Mouse (Mus musculus) layer of hippocampus, adult 2 months (tissue): Measurements from ENCODE around the gene Obsl1. TPM values are rescaled to one million over a fixed set of nuclear protein-coding genes. Genes with fewer than 3 reads are reported as not detected.

Experiments used
- DNase-seq, 2 experiments: peaks; one replicate each; pipeline ENCODE4 v3.0.0; 2022; ENCODE audit warnings: low spot score in 2 of 2
- H3K27ac ChIP-seq: fragments of 200-600 bp; 2 replicates; pipeline ENCODE4 v1.8.1; 2022
- H3K4me3 ChIP-seq: fragments of 200-600 bp; 2 replicates; pipeline ENCODE4 v1.8.1; 2022; ENCODE audit warnings: mild to moderate bottlenecking
- CTCF ChIP-seq: fragments of 200-600 bp; conservative IDR thresholded peaks from 2 replicates; pipeline ENCODE4 v1.8.1; 2022; ENCODE audit warnings: antibody characterized with exemption, mild to moderate bottlenecking, moderate library complexity
- total RNA-seq, 2 experiments: library from RNA; stranded (reverse); gene quantifications; 2 replicates each; pipeline ENCODE4 v1.2.3; 2021

The Obsl1 gene
- total RNA-seq, 2 experiments from 2014 or later, result 20.6 to 25.9 TPM

DNA sequence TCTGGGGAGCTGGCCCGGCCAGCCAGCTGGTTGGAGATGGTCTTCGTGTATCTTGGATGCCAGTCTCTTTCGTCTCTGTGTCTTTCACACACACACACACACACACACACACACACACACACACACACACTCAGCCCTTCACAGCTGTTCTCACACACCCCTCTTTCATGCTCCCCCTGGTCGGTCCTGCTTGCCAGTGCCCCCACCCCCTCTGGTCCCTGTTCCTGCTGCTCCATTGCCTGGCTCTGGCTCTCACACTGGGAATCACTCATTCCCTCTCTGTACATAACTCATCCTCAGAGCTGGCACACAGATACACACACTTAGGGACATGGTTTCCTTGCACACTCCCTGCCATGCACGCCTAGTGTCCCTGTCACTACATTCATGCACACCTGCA, 54.4 kb downstream of the Obsl1 start:
- no peak for TF ChIP-seq CTCF
- H3K4me3 ChIP-seq, result no peak overlapping the region
- no peak for DNase-seq
- no peak overlapping the region for H3K27ac ChIP-seq

DNA sequence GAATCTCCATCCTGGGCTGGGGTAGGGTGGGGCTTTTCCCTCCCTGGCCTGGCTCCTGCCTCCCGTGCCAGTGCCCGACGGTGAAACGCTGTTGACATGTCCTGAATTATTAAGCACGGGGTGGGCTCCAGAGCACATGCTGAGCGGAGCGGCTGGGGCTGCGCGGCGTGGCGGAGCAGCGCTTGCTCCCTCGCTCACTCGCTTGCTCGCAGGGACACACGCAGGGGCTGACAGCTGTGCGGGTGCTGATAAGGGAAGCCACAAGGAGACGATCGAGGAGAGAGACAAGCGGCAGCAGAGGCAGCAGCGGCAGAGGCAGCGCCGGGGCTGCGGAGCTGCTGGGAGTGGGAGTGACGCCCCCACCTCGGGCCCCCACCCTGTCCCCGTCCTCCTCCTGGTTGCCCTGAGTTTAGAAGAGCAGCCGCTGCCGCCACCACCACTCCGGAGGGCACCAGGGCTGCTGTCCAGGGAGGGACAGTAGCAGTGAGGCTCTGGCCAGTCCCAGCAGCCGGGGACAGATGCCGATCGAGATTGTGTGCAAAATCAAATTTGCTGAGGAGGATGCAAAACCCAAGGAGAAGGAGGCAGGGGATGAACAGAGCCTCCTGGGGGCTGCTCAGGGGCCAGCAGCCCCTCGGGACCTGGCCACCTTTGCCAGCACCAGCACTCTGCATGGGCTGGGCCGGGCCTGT, 55.8 kb downstream of the Obsl1 start, which contains the start of gene Asic4:
Gene Asic4 (plus strand): TSS at position 123 of the 692 bp plus-strand sequence.
- DNase-seq, result no peak
- Histone ChIP-seq H3K27ac (peak within 1 kb of the TSS; percentile 65), H3K4me3 (peak within 1 kb of the TSS; percentile 46)
- no peak for TF ChIP-seq CTCF

DNA sequence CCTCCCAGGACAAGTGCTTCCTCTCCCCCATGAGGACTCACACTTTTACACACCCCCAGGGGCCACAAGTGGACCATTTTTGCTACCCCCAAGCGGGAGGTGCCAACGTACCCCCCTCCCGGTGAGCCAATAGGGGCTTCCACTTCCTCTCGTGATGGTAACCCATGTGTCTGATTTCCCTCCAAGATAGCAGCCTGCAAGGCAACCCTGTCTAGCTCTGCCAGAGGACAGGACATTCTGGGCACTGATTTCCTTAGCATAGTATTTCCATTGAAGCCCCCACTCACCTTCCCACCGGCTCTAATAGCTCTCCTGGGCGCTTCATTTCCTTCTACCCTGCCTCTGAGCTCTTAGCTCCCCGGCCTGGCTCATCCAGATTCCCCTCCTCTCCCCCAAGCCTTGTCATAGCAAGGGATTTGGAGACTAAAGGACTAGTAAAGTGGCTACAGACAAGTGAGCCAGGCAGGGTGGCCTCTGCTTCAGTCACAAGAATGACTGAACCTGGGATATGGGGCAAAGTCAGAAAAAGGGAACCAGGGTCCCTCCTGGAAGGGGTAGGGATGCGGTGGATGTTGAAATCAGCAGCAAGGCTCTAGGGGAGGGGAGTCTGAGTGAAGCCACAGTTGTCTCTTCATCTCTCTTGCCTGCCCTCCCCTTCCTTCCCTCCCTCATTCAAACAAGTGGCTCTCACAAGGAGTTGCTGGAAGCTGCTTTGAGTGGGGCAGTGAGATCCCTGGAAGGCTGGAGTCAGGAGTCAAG, 56.7 kb downstream of the Obsl1 start:
- TF ChIP-seq CTCF, result no peak
- no peak for DNase-seq
- no peak overlapping the region; the same call in 1 of the 2 replicates for H3K4me3 ChIP-seq
- peak overlapping the region; percentile 65; the same call in 1 of the 2 replicates for H3K27ac ChIP-seq

DNA sequence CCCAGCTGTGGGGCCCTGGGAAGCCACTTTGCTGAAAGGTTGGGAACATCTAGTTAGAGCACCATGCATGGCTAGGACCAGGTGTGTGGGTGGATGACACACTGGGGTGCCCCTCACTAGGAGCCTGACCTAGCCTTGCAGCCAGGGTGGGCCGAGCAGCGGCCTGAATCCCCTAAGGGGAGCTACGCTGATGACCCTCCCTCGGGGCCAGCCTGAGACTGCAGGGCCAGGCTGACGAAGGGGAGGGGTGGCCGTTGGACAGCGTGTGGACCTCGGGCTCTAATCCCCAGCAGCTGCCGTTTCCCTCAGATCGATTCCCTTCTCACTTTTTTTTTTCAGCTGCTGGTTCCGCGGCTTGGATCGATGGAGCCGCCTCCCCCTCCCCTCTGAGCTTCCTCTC, 57.3 kb downstream of the Obsl1 start:
- H3K27ac ChIP-seq, result 0 out of 2 replicates have a peak overlapping the region, but pooled peaks have one; percentile 39
- no peak for DNase-seq
- H3K4me3 ChIP-seq, result no peak overlapping the region
- no peak for TF ChIP-seq CTCF

DNA sequence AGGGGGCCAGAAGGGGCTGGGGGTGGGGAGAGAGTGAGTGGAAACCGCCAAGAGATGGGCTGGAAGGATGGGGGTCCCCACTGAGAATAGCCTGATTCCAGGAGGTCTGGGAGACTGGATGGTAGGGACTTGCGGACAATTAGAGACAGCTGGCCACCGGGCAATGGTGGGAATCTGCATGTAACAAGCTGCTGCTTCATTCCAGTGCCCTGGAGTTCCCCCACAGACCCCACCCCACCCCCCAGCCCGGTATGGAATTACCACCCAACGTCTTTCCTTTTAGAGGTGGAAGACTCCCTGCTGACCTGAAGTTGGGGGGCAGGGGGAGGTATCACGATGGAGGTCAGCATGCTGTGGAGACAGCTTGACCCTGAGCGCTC, 58.2 kb downstream of the Obsl1 start:
- Histone ChIP-seq H3K4me3 (no peak overlapping the region), H3K27ac (peak overlapping the region; percentile 23; the same call in 1 of the 2 replicates)
- TF ChIP-seq CTCF, result no peak
- no peak for DNase-seq

DNA sequence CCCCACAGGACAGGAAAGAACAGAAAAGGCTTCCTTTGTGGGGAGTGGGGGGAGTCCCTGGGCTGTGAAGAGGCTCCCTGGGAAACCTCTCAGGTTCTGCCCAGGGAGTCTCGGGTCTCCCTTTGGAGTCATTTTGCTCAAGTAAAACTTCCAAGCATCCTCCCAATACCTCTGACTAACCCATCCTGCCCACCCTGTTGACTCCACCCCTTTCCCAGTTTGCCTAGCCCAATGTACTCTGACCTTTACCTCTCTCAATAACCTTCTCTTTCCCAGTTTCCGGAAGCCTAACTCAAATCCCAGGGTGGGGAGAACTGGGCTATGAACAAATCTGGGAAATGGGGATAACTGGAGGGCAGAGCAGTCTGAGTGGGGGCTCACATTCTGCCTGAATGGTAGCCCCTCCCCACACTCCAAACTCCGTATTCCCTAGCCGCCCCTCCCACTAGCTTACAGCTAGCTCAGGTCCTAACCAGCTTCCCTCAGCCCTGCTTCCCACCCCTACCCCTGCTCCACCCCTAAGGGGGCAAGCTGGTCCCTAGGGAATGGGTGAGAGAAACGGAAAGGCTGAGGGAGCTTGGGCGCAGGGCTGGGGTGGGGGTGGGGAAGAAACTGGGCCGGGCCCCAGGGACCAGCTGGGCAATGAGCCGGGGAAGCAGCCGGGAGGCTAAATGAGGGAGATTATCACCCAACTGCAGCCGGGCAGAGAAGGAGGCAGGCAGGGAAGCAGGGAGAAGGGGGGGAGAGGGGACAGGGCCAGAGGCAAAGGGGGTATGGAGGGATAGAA, 58.8 kb downstream of the Obsl1 start:
- peak overlapping the region; percentile 23; the same call in 1 of the 2 replicates for H3K27ac ChIP-seq
- no peak overlapping the region for H3K4me3 ChIP-seq
- no peak for DNase-seq
- TF ChIP-seq CTCF, result no peak

DNA sequence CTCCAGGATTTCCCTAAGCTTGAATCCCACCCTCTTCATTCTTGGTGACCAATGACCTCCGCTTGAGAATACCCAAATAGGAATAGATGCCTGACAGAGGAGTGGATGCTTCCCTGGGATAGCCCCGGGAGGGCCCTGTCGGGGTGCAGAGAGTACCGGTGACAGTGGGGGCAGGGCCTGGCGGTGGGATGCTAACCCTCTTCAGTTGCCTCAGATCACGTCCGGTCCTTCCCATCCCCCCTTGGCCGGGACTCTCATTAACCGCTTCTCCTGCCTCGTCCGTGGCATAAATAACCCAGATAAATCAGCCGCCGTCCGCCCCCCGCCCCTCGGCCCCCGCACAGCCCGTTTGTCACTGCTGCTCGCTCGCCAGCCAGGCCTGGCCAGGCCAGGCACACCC, 59.6 kb downstream of the Obsl1 start:
- H3K27ac ChIP-seq, result peak overlapping the region; percentile 86
- no peak for DNase-seq
- TF ChIP-seq CTCF, result no peak

DNA sequence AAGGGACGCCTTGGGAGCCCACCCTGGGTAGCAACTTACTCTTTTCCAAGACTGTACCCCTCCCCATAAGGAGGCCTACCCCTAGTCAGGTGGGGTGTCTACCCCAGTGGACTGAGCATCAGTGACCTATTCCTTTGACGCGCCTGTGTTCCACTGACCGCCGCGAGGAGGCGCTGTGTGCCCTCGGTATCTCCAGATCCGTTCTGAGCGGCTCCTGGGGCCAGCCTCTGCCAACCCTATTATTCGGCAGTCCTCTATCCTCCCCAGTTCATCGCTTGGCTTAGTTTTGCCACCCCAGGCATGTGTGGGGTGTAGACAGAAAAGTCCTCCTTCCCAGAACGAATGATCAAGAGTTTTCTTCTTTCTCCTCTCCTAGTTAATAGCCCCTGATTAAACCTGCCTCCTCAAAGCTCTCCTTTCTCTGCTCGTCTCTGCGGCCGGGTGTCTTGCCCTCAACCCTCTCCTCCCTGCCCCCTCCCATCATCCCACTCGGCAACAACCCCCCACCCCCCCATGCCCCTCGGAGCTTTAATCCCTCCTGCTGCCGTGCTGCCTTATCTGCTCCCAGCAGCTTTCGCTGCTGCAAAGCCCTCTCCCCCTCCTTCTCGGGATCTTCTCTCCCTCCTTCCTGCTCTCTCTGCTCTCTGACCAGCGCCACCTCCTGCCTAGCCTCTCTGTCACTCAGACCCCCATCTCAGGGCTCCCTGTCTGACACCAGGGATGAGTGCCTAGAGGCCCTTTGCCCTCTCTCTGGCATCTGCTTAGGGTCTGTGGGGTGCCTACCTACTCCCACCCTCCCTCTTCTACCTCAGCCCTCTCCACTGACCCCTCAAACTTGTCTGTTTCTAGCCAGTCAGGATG, 60.3 kb downstream of the Obsl1 start:
- DNase-seq, result peak in 1 of 2 experiments; percentile 84
- peak; percentile 93 for TF ChIP-seq CTCF
- Histone ChIP-seq H3K4me3 (peak overlapping the region; percentile 29; the same call in 1 of the 2 replicates), H3K27ac (peak overlapping the region; percentile 86)

More for the DNA sequence above, 59.6 kb downstream of the Obsl1 start:
- no peak overlapping the region for H3K4me3 ChIP-seq

DNA sequence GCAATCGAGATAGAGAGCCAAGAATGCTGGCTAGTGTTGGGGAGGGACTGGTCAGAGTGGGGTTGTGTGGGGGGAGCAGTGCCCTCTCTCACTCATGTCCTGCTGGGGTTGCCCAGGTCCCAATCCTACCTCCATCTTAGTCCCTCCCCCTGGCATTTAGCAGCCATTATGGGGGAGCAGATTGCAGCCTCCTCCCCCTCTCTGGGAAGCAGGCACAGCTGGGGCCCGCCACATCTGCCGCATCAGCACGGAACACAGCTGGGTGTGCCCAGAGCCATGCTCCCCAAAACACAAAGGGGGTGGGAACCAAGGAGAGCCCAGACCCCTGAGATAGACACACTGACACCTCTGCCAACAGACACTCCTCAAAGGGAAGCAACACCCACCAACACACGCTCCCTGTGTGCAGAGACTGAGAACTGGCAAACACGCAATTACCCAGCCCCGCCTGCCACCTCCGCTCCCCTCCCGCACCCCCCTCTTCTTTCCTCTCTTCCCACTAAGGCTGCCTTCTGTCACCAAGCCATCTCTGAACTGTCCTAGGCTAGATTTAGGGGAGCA, 61.0 kb downstream of the Obsl1 start:
- peak; percentile 63 to 77 for DNase-seq
- H3K4me3 ChIP-seq, result peak overlapping the region; percentile 29; the same call in 1 of the 2 replicates
- no peak for TF ChIP-seq CTCF
- peak overlapping the region; percentile 86 for H3K27ac ChIP-seq

DNA sequence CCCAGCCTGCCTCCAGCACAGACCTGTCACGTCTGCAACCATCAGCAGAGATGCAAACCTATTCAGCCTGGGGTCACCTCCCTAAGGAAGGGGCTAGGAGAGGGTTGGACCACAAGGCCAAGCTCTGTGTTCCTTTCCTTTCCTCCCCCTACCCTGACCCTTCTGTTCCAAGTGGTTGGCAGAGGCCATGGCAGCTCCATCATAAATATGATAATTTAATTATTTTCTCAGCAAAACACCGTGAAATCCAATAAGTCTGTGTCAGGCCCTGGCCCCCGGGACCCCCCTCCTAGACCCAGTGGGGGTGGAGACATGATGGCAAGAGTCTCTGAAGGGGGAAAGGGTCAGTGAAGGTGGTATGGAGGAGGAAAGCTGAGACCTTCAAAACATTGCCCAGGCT, 62.0 kb downstream of the Obsl1 start:
- no peak for DNase-seq
- TF ChIP-seq CTCF, result no peak; the same call in none of the 2 replicates
- Histone ChIP-seq H3K27ac (peak overlapping the region; percentile 86), H3K4me3 (no peak overlapping the region)

DNA sequence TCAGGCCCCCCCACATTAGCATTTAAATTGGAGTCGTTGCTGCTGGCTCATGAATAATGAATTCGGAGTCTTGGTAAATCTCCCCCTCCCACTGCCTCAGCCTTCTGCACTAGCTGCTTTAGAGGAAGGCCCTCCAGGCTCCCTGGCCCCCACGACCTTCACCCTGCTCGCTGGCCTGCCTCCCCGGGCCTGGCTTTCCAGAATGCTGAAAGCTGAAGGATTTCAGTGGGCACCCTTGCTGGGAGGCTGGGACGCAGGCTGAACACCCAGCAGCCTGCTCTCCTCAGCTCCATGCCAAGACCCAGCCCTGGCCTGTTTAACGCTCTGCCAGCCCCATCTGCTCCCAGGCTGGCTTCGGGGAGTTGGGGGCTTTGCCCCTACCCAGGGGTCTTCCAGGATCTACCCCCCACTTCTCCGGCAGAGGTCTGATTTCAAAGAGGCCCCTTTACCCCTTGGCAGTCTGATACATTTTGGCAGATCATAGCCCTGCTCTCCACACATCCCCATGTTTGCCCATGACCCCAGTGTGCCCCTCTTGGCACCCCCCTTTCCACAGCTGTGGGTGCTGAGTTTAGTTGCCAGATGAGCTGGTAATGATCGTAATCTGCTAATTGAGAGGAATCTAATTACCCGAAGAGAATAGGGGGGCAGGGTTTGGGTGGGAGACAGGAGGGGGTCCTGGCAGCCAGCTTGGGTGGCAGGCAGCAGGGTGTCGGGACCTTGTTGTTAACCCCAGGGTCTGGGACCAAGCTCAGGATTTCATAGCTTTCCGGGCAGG, 62.8 kb downstream of the Obsl1 start:
- no peak for TF ChIP-seq CTCF
- Histone ChIP-seq H3K4me3 (no peak overlapping the region), H3K27ac (peak overlapping the region; percentile 56)
- DNase-seq, result no peak
